Mouse (Mus musculus) right cerebral cortex, postnatal 25 days (tissue): Measurements from ENCODE around the gene Ftl1-ps1.
A peak's percentile ranks its signal among the peaks of the same experiment; 100 is the strongest.

ENCODE experiments used
- DNase-seq: peaks from one replicate; pipeline ENCODE4 v3.0.0; 2022

The Ftl1-ps1 gene

GRCm38 (mm10) chr13:74399298-74399839 lies at the start of gene Ftl1-ps1:
TSS of gene Ftl1-ps1 (plus strand) at chr13:74399694.
- DNase-seq, result no peak

- DNase-seq, result no peak
These were observed 49.0 kb upstream of the Ftl1-ps1 start for GRCm38 (mm10) chr13:74350435-74350906.

GRCm38 (mm10) chr13:74356491-74356890 lies 43.0 kb upstream of the Ftl1-ps1 start:
- no peak for DNase-seq

DNA sequence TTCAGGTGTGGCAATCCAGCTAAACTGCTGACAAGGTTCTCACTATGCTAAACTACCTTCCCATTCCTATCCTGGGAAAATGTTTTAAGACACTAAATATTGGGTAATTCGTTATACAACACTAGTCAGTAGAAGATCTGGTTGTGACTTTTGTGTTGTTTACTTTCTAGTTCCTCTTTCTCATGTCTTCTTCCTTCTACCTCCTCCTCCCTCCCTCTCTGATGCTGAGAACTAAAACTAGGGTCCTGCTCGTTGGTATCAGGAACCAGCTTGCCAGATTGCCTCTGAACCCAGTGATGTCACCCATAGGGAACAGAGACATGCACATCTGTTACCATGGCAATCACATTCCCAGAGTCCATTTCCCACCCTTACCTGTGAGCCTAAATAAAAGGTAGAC lies 37.3 kb upstream of the Ftl1-ps1 start:
- DNase-seq, result no peak

DNA sequence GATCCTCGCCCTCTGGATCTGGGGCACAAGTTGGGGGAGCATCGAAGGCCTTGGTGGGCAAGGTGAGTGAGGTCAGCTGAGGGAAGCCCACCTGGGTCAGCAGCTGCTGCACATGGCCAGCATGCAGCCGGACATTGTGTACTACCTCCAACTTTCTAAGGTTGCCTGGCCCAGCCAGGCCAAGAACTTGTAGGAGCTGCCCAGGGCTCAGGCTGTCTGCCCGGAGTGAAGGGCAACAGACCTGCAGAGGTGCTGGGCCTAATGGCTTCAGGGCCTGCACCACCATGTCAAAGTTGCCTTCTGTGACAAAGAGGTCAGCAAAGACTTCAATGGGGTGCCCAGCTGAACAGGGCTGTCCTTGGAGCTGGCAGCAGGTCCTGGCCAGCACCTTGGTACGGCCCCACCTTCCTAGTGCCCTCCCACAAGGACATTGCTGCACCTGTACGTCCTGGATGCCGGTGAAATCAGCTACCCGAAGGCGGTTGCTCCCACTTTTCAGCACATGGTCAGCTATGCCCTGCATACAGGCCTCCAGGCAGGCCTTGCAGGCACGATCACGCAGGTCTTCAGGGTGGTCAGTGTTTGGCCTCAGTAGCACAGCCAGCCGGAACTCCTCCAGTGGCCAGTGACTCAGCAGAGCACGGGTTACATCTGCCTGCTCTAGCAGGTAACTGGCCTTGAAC lies 36.2 kb upstream of the Ftl1-ps1 start:
- DNase-seq, result no peak

GRCm38 (mm10) chr13:74363859-74364235 lies 35.6 kb upstream of the Ftl1-ps1 start, which contains the start of gene Lrrc14b:
TSS of gene Lrrc14b (minus strand) at chr13:74364005.
- no peak for DNase-seq

DNA sequence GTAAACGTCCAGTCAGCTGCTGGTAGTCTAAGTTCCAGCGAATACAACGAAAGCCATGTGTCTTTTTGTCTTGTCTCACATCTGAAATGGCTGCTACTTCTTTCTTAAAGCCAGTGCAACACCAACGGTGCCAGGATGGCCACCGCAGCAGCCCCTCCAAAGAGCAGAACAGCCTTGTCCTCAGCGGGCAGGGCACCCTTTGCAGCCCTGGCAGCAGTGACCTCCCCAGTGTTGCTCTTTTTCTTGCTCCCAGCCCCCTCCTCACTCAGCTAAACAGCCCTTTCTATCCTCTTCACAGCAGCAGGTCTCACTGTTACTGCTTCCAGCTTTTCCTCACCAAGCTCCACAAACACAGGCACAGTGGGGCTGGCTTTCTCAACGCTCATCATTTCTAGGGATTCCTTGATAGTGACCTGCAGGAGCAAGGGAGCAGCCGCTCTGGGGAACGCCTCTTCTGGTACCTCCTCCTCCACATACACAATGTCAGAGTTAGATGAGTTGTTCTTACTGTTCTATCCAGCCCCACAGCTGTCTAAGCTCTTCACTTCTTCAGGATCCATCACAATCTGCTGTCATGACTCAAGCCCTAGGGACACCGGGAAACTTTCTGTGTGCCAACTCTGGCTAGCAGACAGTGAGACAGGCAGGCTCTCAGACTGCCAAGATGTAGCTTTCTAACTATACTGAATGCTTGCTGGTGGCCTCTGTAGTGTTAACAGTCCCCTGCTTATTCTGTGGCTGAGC lies 17.8 kb upstream of the Ftl1-ps1 start:
- no peak for DNase-seq

GRCm38 (mm10) chr13:74382289-74382688 lies 17.2 kb upstream of the Ftl1-ps1 start:
- no peak for DNase-seq

DNA sequence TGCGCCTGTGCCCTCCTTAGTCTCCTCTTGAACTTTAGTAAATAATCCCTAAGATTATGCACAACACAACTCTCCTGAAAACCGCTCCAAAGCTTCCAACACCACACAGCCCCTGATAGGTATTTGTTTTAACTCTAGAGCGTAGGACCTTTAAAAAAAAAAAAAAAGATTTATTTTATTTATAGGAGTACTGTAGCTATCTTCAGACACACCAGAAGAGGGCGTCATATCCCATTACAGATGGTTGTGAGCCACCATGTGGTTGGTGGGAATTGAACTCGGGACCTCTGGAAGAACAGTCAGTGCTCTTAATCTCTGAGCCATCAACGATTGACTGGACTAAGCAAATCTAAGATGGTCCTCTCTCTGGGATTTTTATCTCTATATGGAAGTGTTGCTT lies 9.8 kb upstream of the Ftl1-ps1 start:
- no peak for DNase-seq

DNA sequence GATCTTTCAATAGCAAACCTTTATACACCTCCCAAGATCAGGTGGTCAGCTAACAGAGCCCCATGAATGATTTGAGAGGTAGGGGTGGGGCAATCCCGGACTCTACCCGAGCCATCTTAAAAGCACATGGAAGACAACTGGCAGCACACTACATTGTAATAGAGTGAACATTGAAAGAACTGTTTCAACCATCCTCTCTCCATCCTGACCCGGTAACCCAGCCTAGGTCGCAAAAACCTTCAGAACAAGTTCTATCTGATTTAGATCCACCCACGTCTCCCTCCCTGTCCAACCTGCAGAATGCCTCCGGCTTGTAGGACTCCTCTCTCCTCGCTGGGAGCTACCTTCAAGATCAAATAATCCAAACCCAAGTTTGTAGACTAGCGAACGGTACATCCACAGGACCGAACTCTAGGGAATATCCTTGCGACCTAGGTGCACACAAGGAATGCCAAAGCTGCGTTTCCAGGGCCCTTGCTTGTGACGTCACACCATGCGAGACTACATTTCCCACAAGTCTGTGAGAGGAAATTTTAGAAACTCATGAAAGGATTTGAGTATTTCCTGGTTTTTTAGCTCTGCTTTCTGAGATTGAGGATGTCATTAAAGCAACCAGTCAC lies 9.0 kb upstream of the Ftl1-ps1 start, which contains the start of gene Zfp72:
Gene Zfp72 (minus strand): TSS at position 466 of the 620 bp plus-strand sequence.
- peak; percentile 73 for DNase-seq

DNA sequence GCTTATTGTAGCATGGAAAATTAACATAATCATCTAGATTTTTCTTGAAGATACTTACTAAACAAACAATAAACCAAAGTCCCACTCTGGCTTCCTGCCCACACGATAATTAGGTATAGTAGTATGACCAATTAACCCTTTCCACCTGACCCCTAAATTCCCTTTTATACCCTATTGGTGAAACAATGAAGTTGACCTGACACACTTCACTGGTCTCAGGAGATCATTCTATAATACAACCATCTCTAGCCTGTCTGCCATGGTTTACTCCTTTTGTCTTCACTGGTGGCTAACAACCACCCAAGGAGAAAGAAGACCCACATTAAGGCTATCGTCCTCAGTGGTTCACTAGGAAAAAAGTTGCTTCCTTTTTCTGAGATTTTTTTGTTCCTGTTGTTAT lies 8.3 kb upstream of the Ftl1-ps1 start:
- DNase-seq, result no peak

DNA sequence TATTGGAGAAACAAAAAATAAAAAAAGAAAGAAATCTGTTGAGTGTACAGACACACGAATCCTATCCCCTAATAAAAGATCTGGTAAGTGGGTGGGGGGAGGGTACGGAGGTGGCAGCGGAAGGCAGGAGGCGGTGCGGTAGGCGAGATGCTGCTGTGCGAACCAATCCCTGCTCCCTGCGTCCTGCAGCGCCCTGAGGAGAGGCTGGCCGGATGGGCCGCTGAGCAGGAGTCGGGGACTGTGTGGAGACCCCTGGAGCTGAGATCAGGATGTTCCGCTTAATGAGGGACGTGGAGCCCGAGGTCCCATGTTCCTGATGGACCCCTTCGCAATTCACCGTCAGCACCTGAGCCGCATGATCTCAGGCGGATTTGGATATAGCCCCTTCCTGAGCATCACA lies 40.4 kb downstream of the Ftl1-ps1 start:
- DNase-seq, result no peak
